Mouse (Mus musculus): Measurements from ENCODE around the gene Ass1.

GRCm38 (mm10) chr2:31505472-31505871, 35.5 kb downstream of the Ass1 start:
- TF ChIP-seq POLR2A (IDR thresholded peaks at IDR 0.05; ENCODE audit: extremely low read depth, insufficient read depth, low read length) (no peak), CTCF (IDR thresholded peaks at IDR 0.05; ENCODE audit: low read depth, low read length) (no peak)

All from liver, adult 2 months (tissue).